Mouse (Mus musculus) lung, embryonic 16.5 days (tissue): ENCODE measurements around the gene Samd4b. TPM values are rescaled to one million over a fixed set of nuclear protein-coding genes. Genes with fewer than 3 reads are reported as not detected.
"Not testable (repeated sequence)": the region's sequence is repeated elsewhere in the genome, so short reads cannot be mapped to it uniquely, and the experiment has no call there.

ENCODE experiments used
- ATAC-seq: fragments of 200-750 bp; cut with Nextera tagmentation; 2 replicates; pipeline ENCODE4 v1.8.0; 2017; ENCODE audit warnings: low read depth, mild to moderate bottlenecking, moderate library complexity
- H3K27ac ChIP-seq: fragments of 300-500 bp; sonication (generic); 2 replicates; pipeline ENCODE4 v1.5.1; 2014; ENCODE audit warnings: mild to moderate bottlenecking, control low read depth, low read length
- H3K27me3 ChIP-seq: fragments of 300-500 bp; sonication (generic); 2 replicates; pipeline ENCODE4 v1.6.1; 2014; ENCODE audit warnings: low read depth, low read length, mixed read lengths; ENCODE audit not compliant: control insufficient read depth, insufficient read depth
- H3K36me3 ChIP-seq: fragments of 300-500 bp; sonication (generic); 2 replicates; pipeline ENCODE4 v1.6.1; 2014; ENCODE audit warnings: low read length; ENCODE audit not compliant: control insufficient read depth, insufficient read depth
- H3K4me1 ChIP-seq: fragments of 300-500 bp; sonication (generic); replicated peaks from 2 replicates; pipeline ENCODE4 v1.6.1; 2014; ENCODE audit warnings: low read length, mixed read lengths; ENCODE audit not compliant: control insufficient read depth, insufficient read depth
- H3K4me2 ChIP-seq: fragments of 300-500 bp; sonication (generic); 2 replicates; pipeline ENCODE4 v1.6.1; 2014; ENCODE audit warnings: low read depth, low read length, control low read depth
- H3K4me3 ChIP-seq: fragments of 300-500 bp; sonication (generic); 2 replicates; pipeline ENCODE4 v1.5.1; 2014; ENCODE audit warnings: mild to moderate bottlenecking, low read length, control low read depth
- H3K9ac ChIP-seq: fragments of 300-500 bp; sonication (generic); 2 replicates; pipeline ENCODE4 v1.6.1; 2014; ENCODE audit warnings: low read length, control low read depth
- H3K9me3 ChIP-seq: fragments of 300-500 bp; sonication (generic); 2 replicates; pipeline ENCODE4 v1.6.1; 2016; ENCODE audit warnings: low read length; ENCODE audit not compliant: control insufficient read depth
- WGBS: fragments of 180-500 bp; shearing (Covaris S2); extraction: QIAGEN DNeasy Blood & Tissue Kit; methylation state at CpG from one replicate; pipeline ENCODE4 v1.1.7; 2014; 5-methylcytosine and 5-hydroxymethylcytosine counted together
- polyA plus RNA-seq: library from polyadenylated mRNA; unstranded; fragments of >200 nt; fragmentation: Nextera tagmentation; extraction: Ambion mirVana; gene quantifications from 2 replicates; pipeline ENCODE4 v1.2.1, GENCODE M21; 2015

Gene Samd4b
- polyA plus RNA-seq, 1 experiment from 2014 or later: 15.1 TPM

DNA sequence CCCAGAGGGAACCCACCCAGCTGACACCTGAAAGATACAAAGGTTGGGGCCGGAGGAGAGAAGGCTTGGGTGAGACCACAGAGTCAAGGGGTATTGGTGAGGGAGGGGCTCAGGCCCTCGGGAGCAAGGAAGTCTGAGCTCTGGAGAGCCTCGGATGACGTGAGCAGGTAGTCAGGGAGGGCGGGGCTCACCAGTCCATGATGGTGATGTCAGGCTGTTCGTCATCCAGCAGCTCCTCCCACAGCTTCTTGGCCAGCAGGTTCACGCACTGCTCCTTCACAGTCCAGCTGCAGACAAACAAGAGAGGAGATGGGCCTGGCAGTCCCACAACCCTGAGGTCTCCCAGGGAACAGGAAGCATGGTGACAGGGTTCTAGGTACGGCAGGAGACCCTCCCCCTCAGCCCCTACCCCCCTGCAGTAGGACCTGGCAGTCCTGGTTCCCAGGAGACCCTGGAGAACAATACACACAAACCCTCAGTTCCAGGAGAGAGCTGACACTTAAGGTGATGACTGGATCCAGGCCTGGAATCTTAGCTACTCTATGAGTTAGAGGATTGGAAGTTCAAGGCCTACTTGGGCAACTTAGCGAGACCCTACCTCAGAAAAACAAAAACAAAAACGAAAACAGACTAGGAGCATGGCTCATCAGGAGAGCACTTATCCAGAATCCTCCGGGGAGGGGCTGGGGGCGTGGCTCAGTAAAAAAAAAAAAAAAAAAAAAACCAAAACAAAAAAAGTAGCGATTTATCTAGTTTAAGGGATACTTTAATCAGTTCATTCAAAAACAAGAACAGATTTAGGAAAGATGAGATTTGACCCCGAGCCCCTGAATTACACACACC lies 52.7 kb downstream of the Samd4b start:
- Histone ChIP-seq H3K27me3 (peaks cover 35% of the 10 kb centered on the region), H3K4me2 (no peak overlapping the region), H3K9me3 (no peaks in the 10 kb centered on the region), H3K36me3 (no peaks in the 10 kb centered on the region), H3K4me3 (no peak overlapping the region), H3K27ac (no peak overlapping the region), H3K9ac (no peak overlapping the region), H3K4me1 (peaks cover 8% of the 10 kb centered on the region; the same call in 1 of the 2 replicates)
- ATAC-seq: peak; percentile 43; the same call in 1 of the 2 replicates
- 31% methylated on average over 14 of the region's 14 CpGs for WGBS

DNA sequence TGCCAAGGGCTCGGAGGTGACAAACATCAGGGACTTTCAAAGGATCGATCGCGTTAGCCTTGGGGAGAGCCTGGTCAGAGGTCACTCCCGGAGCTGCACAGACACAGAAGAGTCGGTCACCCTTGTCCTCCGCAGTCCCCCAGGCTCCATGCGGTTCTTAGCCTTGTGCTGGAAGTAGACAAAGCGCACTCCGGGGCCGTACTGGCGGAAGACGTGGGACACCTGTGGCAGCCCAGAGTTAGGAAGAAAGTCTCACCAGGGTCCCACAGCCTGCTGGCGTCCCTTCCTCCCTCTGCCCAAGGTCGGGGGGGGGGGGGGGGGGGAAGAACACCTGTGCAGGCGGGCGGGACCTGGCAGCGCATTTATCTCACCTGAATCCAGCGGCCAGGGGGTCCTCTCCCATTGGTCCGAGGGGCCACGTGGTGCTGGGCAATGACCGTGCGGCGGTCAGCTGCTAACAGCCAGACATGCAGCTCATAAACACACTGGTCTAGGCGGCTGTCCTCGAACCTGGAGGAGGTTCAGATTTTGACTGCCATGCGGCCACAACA lies 53.8 kb downstream of the Samd4b start:
- Histone ChIP-seq H3K4me3 (peak overlapping the region; percentile 26), H3K9ac (peak overlapping the region; percentile 32; the same call in 1 of the 2 replicates), H3K27me3 (peaks cover 35% of the 10 kb centered on the region), H3K4me2 (peak overlapping the region; percentile 50), H3K4me1 (peaks cover 8% of the 10 kb centered on the region; the same call in 1 of the 2 replicates), H3K36me3 (no peaks in the 10 kb centered on the region), H3K27ac (no peak overlapping the region), H3K9me3 (no peaks in the 10 kb centered on the region)
- WGBS: 5% methylated on average over 26 of the region's 27 CpGs
- ATAC-seq: no peak

DNA sequence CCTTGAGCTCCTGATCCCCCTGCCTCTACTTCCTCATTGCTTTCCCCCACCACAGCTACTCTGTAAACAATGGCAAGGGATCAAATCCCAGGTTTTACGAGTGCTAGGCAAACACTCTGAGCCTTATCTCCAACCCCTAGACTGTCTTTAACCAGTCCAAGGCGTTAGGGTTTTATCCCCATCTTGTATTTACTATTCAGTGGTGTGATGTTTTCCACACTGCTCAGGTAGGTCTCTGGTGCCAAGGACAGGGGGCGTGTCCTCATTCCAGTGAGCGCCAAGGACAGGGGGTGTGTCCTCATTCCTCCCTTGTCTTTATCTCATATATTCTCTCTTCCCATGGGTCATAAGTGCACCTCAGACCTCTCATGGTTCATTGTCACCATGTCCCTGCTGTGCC lies 57.4 kb downstream of the Samd4b start, which contains the start of gene Sycn:
Sycn (plus strand) TSS at position 360 of the 400 bp plus-strand sequence.
- H3K9me3 ChIP-seq: no peaks in the 10 kb centered on the region
- no peak within 1 kb of the TSS for H3K4me2 ChIP-seq
- ATAC-seq: no peak
- peaks cover 17% of the 10 kb centered on the region for H3K27me3 ChIP-seq
- H3K27ac ChIP-seq: no peak within 1 kb of the TSS
- H3K4me1 ChIP-seq: no peaks in the 10 kb centered on the region
- no peak within 1 kb of the TSS for H3K9ac ChIP-seq
- no peak within 1 kb of the TSS for H3K4me3 ChIP-seq
- WGBS: 45% methylated on average over 4 of the region's 4 CpGs
- H3K36me3 ChIP-seq: no peaks in the 10 kb centered on the region

DNA sequence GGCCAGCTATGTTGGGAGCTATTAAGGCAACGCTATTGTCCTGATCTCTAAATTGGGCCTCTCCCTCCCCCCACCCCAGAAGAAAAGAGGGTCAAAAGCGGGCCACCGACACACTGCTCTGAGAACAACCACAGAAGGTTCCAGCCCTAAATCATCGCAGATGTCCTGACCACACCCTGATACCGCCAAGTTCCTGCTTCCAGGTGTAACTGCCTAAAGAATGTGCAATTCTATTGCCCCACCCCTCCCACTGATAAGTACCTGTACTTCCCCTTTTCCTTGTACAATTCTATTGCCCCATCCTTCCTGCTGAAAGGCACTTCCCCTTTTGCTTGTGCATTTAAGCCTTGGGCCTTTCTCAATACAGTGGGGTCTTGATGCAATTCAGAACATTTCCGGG lies 59.1 kb downstream of the Samd4b start:
- ATAC-seq, H3K9ac ChIP-seq, H3K4me3 ChIP-seq, H3K27me3 ChIP-seq, H3K4me1 ChIP-seq, H3K27ac ChIP-seq, H3K4me2 ChIP-seq, H3K36me3 ChIP-seq, H3K9me3 ChIP-seq: not testable (repeated sequence)
- WGBS: 90% methylated on average over 6 of the region's 6 CpGs

DNA sequence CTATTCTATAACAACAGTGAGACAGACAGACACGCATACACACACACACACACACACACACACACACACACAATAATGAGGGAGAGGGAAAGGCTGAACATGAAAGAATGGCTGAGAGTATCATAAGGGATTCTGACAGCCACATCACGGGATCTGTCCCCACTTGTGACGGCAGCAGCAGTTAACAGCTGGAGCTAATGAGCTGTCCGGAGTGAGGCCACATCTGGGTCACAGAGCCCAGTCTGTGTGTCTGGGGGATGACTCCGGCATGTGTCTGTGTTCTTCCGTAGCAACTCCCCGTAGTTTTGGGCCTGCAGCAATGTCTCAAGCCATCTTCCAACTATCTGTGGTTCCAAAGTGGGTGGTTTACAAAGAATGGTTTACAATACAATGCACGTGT lies 65.9 kb downstream of the Samd4b start:
- H3K9ac ChIP-seq: no peak overlapping the region
- peak; percentile 93 for ATAC-seq
- H3K4me3 ChIP-seq: no peak overlapping the region
- no peaks in the 10 kb centered on the region for H3K36me3 ChIP-seq
- H3K27ac ChIP-seq: 0 out of 2 replicates have a peak overlapping the region, but pooled peaks have one; percentile 7
- no peak overlapping the region for H3K4me2 ChIP-seq
- no peaks in the 10 kb centered on the region; the same call in 1 of the 2 replicates for H3K4me1 ChIP-seq
- H3K9me3 ChIP-seq: no peaks in the 10 kb centered on the region
- H3K27me3 ChIP-seq: no peaks in the 10 kb centered on the region
- WGBS: 61% methylated on average over 8 of the region's 8 CpGs

DNA sequence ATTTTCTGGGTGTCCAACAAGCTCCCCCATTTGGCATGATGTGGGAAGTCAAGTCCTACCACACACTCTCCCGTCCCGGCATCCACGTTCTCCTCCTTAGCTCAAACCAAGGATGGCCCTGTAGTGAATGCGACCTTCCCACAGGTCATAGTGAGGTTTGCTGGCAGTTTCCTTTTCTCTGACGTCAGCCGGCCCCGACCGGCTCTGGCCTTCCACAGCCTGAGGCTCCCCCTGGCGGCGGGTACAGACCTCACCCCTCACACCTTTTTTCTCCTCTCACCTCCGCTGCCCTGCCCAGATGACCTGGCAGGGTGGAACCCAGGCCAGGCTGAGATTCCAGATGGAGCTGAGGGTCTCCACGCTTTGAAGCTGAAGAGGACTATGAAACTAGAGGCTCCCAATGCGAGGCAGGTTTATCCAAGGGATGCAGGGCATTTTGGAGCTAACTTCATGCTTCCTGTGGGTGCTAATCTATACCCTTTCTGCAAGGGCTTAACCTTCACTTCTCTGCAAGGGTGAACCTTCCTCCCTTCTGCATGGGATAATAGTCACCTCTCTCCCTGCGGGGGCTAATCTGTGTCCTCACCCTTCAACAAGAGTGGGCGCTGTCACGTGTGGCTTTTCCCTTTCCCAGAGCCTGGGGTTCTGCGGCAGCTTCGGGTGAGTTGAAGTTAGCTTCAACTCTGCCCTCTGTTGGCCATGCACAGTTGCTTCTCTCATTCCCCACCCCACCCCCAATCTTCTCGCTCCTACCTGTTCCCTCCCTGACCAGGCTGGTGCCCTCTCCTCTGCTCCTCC lies 69.8 kb downstream of the Samd4b start:
- H3K27me3 ChIP-seq: no peaks in the 10 kb centered on the region
- no peak overlapping the region for H3K4me3 ChIP-seq
- no peak overlapping the region for H3K9ac ChIP-seq
- ATAC-seq: peak; percentile 59
- H3K4me1 ChIP-seq: no peaks in the 10 kb centered on the region; the same call in 1 of the 2 replicates
- 5% methylated on average over 19 of the region's 19 CpGs for WGBS
- no peak overlapping the region for H3K4me2 ChIP-seq
- H3K27ac ChIP-seq: no peak overlapping the region
- H3K36me3 ChIP-seq: no peaks in the 10 kb centered on the region
- H3K9me3 ChIP-seq: no peaks in the 10 kb centered on the region

DNA sequence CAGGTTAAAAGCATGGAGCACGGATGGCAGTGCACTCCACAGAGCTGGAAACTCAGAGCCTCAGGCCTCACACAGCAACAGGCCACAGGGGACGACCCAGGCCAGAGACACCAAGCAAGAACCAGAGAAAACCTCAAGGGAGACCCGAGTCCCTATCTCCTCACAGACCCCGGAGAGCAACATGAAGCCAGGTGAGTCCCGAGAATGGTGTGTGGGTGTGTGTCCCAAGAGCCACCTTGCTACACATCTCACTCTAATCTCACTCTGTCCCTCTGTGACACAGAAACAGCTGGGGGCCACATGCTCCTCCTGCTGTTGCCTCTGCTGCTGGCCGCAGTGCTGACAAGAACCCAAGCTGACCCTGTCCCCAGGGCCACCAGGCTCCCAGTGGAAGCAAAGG lies 75.4 kb downstream of the Samd4b start, which contains the start of gene Ifnl3:
Ifnl3 (plus strand) TSS at position 301 of the 400 bp plus-strand sequence.
- not testable (repeated sequence) for ATAC-seq, H3K4me1 ChIP-seq, H3K9ac ChIP-seq, H3K36me3 ChIP-seq, H3K4me3 ChIP-seq, H3K27me3 ChIP-seq, H3K4me2 ChIP-seq, H3K9me3 ChIP-seq, H3K27ac ChIP-seq
- WGBS: 62% methylated on average over 5 of the region's 6 CpGs

DNA sequence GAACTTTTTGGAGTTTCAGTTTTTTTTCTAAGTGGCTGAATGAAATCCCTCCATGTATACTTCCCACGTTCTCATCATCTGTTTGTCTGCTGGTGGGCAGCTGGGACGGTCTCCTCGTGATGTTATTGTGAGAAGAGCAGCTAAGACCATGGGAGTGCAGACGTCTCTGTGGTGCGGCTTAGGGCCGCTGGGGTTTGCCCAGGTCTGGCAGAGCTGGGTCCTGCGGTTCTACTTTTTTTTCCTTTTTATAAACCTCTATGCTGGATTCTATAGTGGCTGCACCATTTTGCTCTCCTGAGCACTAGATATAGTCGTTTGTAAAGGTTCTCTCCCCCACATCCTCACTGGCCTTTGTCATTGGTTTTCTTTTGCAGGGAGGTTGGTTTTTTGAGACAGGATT lies 86.5 kb downstream of the Samd4b start:
- Histone ChIP-seq H3K27me3 (no peaks in the 10 kb centered on the region), H3K4me2 (no peak overlapping the region), H3K36me3 (no peaks in the 10 kb centered on the region), H3K9me3 (no peaks in the 10 kb centered on the region), H3K27ac (no peak overlapping the region), H3K4me1 (no peaks in the 10 kb centered on the region), H3K4me3 (no peak overlapping the region), H3K9ac (no peak overlapping the region)
- WGBS: 64% methylated on average over 8 of the region's 8 CpGs
- ATAC-seq: no peak
